Mouse (Mus musculus): ENCODE results near the gene Large1. TPM values are rescaled to one million over a fixed set of nuclear protein-coding genes. Genes with fewer than 3 reads are reported as not detected.
"Not testable (repeated sequence)": the region's sequence is repeated elsewhere in the genome, so short reads cannot be mapped to it uniquely, and the experiment has no call there.

Large1 gene
- 10 to 100 TPM; 23.1 to 26.8 TPM for total RNA-seq (2021)
- long read RNA-seq, experiment 1, full-length matches to known transcripts: 4 of 13 reads
- long read RNA-seq, experiment 1, partial matches to known transcripts: 9 of 13 reads
- long read RNA-seq, experiment 1, other reads (novel, unspliced or antisense): 0 of 13 reads
- long read RNA-seq, experiment 2, partial matches to known transcripts: 0 of 1 reads
- long read RNA-seq, experiment 2, other reads (novel, unspliced or antisense): 1 of 1 reads

GRCm38 (mm10) chr8:73353108-73353793 lies at the start of gene Large1:
Gene Large1, minus strand, starts transcription at chr8:73353540.
- DNase-seq: peak; percentile 98 to 99

DNA sequence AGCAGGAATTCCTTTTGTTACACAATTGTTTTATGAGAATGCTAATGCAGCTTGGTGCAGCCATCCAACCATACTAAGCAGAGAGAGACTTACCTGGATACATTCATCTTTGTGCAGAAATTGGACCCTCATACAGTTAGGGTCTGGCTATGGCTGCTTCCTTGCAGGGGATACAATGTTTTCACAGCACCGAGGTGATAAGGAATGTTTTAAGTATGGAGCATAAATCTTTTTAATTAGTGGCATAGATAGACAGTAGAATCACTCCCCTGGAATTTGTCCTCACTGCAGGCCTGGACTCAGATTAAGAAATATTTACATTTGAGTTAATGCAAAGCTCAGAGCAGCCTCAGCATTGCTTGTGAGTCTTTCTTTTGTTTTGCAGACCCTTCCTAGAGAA lies 47.0 kb upstream of the Large1 start:
- no peak for DNase-seq

- peak; percentile 7 for DNase-seq
Measured at GRCm38 (mm10) chr8:73373001-73373400, 19.7 kb upstream of the Large1 start.

DNA sequence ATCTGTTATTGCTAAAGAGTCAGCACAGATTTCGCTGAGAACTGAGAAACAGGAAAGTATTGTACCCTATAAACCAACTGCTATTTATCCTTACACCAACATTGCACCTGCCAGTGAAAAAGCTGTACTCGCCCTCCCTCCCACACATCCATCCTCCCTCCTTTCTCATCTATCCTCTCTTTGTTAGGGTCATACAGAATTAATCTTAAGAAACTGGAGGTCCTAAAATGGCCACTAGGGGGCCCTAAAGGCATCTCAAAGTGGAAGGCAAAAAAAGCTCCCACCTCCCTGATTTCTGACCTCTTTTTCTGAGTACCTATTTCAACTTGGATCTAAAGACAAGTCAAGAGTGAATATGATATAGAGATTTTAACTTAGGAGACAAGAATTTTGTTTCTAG lies 2.6 kb upstream of the Large1 start:
- DNase-seq: peak; percentile 36 to 63

DNA sequence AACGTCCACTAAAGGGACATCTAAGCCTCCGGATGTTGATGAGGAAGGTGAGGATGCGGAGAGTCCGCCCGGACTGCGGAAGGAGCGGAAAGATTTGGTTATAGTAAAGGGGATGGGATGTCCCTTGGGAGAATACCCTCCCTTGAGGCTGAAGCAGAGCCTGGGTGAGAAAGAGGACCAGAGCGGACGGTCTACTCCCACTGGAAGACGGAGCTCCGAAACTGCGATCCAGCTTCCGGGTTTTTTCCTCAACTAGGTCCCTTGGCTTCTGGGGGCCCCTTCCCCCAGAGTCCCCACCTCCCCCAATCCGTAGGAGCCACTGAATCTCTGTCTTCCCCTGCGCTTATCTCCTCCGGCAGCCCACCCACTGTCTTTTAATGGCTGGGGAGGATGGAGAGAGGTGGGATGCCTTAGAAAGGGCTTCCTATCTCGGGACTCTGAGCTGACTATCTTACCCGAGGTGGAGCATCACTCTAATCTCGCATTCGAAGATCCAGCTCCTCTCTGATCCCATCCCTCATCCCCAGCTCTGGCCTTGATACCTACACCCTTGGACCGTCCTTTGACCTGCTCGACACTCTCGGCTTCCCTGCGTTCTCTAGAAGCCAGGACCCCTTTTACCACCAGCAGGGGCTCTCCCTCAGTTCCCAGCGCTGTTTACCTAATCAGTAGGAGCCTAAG lies 1.0 kb upstream of the Large1 start:
- DNase-seq: peak; percentile 45 to 64

- no peak for DNase-seq
Measured at GRCm38 (mm10) chr8:73353794-73354179, 447 bp upstream of the Large1 start.

GRCm38 (mm10) chr8:73352301-73353107 lies 836 bp downstream of the Large1 start:
- peak; percentile 46 to 63 for DNase-seq

GRCm38 (mm10) chr8:73350366-73350765 lies 3.0 kb downstream of the Large1 start:
- DNase-seq: peak in 1 of 2 experiments; percentile 25

- peak; percentile 27 to 57 for DNase-seq
Measured at GRCm38 (mm10) chr8:73342761-73343395, 10.5 kb downstream of the Large1 start.

DNA sequence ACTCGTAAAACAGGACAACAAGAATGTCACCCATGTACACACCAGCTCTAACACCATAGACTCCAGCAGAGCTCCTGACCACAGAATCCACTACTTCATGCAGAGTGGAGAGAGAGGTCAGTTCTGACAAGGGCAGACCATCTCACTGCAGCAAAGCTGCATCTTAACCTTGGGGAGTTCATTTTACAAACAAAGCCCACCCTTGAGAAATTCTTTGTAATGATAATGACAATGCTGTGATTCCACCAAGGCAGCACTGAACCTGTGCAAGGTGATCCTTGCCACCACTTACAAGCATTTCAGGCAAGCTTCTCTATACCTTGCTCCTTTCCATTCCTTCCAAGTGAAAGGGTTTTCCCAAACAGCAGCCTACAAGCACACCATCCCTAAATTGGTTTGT lies 16.5 kb downstream of the Large1 start:
- DNase-seq: no peak

- DNase-seq: no peak
Measured at GRCm38 (mm10) chr8:73329131-73329530, 24.2 kb downstream of the Large1 start.

DNA sequence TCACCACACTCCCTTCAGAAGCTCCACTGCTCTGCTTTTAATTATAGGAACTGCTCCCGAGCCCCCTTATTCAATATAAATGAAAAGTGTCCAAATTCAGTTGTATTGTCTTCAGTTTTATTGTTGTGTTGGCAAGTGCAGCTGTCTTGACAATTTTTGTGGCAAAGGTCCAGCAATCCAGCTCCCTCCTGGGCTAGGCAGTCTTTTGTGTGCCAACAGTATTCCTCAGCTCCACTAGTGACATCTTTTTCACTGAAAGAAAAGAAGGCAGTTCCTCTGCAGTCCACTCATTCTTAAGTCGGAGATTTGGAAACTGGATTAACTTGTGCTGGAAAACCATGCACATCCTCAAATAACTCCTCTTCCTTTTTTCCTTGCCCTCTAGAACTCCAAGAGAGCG lies 25.3 kb downstream of the Large1 start:
- peak in 1 of 2 experiments; percentile 10 for DNase-seq

DNA sequence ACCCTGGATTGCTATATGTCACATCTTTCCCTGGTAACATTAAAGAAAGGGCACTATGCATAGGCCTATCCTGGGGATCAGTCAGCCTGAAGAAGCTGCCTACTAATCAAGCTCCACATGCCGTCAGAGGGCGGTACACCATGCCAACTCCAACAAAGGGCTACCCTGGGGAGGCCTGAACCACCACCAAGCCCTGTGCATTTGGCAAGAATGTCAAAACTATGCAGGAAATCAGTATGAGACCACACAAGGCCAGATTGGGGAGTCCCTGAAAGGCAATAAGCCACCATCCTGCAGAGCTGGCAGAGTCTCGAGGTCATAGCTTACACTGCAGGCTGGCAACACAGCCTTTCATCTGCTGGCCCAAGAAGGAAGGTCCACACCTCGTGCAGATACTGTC lies 28.7 kb downstream of the Large1 start:
- peak; percentile 54 to 75 for DNase-seq

- DNase-seq: no peak
Measured at GRCm38 (mm10) chr8:73323591-73323990, 29.7 kb downstream of the Large1 start.

- not testable (repeated sequence) for DNase-seq
Measured at GRCm38 (mm10) chr8:73319500-73319899, 33.8 kb downstream of the Large1 start.

GRCm38 (mm10) chr8:73313911-73314310 lies 39.4 kb downstream of the Large1 start:
- DNase-seq: no peak

- DNase-seq: no peak
Measured at GRCm38 (mm10) chr8:73312714-73313607, 40.4 kb downstream of the Large1 start.

DNA sequence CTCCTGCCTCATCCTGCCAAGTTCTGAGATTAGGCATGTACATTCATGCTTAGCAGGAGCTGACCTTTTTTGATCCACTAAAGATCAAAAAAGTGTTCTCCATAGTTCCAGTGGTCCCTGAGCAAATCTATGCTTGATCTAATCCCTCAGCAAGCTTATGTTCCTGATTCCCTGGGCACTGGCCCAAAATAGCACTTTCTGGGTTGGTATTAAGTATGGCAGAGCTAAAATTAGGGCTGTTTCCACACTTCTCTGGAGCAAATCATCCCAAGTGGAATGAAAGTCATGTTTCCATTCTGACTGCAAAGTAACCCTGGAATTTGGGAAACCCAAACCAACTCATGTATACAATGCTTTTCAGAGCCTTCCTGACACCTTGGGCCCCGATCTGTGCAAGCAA lies 42.9 kb downstream of the Large1 start:
- DNase-seq: no peak

GRCm38 (mm10) chr8:73310036-73310435 lies 43.3 kb downstream of the Large1 start:
- DNase-seq: peak in 1 of 2 experiments; percentile 16

- DNase-seq: no peak
Measured at GRCm38 (mm10) chr8:73303907-73304306, 49.4 kb downstream of the Large1 start.

DNA sequence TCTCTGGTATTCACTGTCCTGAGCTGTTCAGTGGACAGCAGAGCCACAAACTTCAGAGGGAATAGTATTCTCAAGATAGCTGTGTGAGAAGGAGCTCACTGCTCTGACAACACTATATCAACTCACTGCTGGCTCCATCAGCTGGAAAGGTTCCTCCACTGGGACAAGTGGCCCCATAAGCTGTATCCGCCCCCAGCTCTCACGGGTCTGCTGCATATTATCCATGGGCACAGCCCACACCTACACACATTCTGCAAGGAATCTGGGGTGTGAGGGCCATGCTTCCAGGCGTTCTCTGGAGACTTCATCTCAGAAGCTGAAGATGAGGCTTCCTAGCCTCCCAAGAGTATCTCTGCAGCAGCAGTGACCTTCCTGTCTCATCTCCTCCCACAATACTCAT lies 50.4 kb downstream of the Large1 start:
- no peak for DNase-seq
